Mouse (Mus musculus) liver, postnatal 0 days (tissue): ENCODE measurements around the gene Ccdc121.

Source experiments
- CTCF ChIP-seq: sonication (generic); IDR thresholded peaks from 2 replicates; pipeline ENCODE4 v1.5.1; 2016; ENCODE audit warnings: antibody characterized with exemption, low read depth
- EP300 ChIP-seq: IDR thresholded peaks from 2 replicates; pipeline ENCODE4 v1.6.1; 2016; ENCODE audit warnings: antibody characterized with exemption, low read depth, mild to moderate bottlenecking

DNA sequence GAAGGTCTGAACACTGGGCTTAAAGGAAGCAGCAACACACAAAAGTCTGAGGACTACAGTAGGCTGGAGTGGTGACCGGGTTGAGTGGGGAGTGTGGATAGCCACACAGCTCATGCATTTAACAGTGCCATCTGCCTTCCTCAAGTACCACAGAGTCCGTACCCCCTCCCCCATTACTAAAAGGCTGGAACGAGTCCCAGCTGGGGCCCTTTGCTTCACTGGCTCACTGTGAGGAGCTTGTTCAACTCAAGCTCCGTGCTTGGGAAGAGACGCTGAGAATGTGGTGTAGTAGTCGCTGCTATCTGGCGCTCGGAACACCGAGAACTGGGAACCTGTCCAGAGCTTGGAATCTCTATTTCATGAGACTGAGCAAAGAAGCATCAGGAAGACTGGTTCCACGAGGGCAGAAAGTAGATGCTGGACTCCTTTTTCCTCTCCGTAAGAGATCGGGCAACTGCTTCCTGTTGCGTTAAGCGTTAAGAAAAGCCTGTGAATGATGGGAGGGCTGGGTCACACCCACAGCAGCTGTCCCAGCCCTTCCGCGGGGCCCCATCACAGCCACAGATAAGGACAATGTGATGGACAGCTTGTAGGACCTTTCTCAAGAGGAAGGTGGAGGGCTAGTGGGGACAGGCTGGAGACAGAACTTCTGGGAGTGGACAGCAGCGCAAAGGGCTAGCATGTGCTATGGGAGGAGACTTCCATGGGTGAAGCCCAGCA, 44.5 kb downstream of the Ccdc121 start:
- no peak for TF ChIP-seq EP300
- TF ChIP-seq CTCF, result no peak
